Mouse (Mus musculus): ENCODE data around the gene P2ry14. TPM values are rescaled to one million over a fixed set of nuclear protein-coding genes. Genes with fewer than 3 reads are reported as not detected.
A peak's percentile ranks its signal among the peaks of the same experiment; 100 is the strongest.
"Not testable (repeated sequence)": the region's sequence is repeated elsewhere in the genome, so short reads cannot be mapped to it uniquely, and the experiment has no call there.

P2ry14 gene
- polyA plus RNA-seq, 1 experiment from 2014 or later: 2.6 TPM

DNA sequence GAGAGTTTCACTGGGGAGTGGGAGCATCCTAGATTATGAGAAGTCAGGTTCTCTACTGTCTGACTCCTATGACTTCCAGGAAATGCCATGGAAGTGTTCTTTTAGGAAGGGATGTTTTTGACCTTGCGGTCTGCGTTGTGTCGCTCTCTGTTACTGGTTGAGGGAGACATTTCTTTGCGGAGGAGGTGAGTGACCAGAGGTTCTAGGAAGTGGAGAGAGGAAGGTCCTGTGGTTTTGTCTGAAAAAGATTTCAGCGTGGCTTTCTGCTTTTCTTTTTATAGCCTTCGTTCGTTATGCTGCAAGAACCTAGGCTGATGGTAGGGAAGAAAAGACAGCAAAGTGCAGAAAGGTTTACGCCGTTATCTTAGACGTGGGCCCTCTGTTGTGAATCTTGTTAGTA is 54.9 kb downstream of the P2ry14 start:
- ATAC-seq (ENCODE audit: insufficient number of reproducible peaks, insufficient read depth, low FRiP score, low TSS enrichment): no peak
- Histone ChIP-seq H3K4me2 (replicated peaks) (no peak overlapping the region), H3K9me3 (no peaks in the 10 kb centered on the region), H3K27ac (no peak overlapping the region), H3K27me3 (no peaks in the 10 kb centered on the region), H3K9ac (no peak overlapping the region), H3K4me3 (no peak overlapping the region), H3K4me1 (no peaks in the 10 kb centered on the region), H3K36me3 (no peaks in the 10 kb centered on the region)
- 89% methylated on average over 10 of the region's 10 CpGs for WGBS

GRCm38 (mm10) chr3:59097421-59097820 is 56.0 kb downstream of the P2ry14 start:
- 81% methylated on average over 6 of the region's 6 CpGs for WGBS
- H3K27ac ChIP-seq: no peak overlapping the region
- no peaks in the 10 kb centered on the region for H3K27me3 ChIP-seq
- H3K4me1 ChIP-seq: no peaks in the 10 kb centered on the region
- no peak overlapping the region for H3K9ac ChIP-seq
- H3K4me2 ChIP-seq (replicated peaks): no peak overlapping the region
- no peaks in the 10 kb centered on the region for H3K9me3 ChIP-seq
- H3K36me3 ChIP-seq: no peaks in the 10 kb centered on the region
- no peak for ATAC-seq (ENCODE audit: insufficient number of reproducible peaks, insufficient read depth, low FRiP score, low TSS enrichment)
- no peak overlapping the region for H3K4me3 ChIP-seq

DNA sequence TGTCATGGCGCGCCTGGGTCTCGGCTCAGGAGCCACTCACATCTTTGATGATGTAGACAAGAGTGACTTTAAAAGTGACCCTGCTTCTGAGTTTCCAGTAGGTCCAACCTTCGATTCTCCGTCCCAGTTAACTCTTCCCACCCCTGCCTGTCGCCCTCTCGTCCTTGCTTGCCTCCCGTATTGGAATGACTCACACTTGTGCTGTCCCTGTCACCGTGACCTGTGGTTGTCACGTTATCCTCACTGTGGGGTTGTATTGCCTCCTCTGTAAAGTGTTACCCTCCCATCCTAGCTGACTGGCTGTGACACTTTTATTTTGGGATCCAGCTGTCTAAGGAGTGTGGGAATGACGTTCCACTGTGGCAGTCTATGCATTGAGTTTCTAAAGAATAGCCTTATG is 60.7 kb downstream of the P2ry14 start:
- H3K9me3 ChIP-seq: no peaks in the 10 kb centered on the region
- H3K9ac ChIP-seq: no peak overlapping the region
- no peaks in the 10 kb centered on the region for H3K36me3 ChIP-seq
- ATAC-seq (ENCODE audit: insufficient number of reproducible peaks, insufficient read depth, low FRiP score, low TSS enrichment): no peak
- no peak overlapping the region for H3K27ac ChIP-seq
- WGBS: 77% methylated on average over 11 of the region's 11 CpGs
- no peak overlapping the region for H3K4me3 ChIP-seq
- no peaks in the 10 kb centered on the region for H3K27me3 ChIP-seq
- H3K4me1 ChIP-seq: no peaks in the 10 kb centered on the region
- H3K4me2 ChIP-seq (replicated peaks): no peak overlapping the region

DNA sequence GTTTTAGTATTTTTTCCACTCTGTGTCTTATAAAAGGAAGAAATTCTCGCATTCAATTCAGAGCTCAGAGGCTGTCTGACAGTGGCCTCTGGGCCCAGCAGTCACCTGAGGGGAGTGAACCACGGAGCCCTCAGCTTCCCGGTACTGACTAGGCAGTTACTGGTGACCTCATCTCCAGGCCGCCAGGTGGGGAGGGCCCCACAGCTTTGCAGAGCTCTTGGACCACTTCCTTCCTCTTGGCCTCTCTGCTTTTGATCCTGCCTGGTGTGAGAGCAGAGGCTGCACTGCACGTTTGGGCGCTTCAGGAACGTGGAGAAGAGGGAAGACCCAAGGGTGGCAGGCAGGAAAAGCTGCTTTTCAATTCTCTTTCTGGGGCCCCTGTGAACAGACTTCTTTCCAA is 72.5 kb downstream of the P2ry14 start:
- H3K36me3 ChIP-seq: no peaks in the 10 kb centered on the region
- WGBS: 8% methylated on average over 7 of the region's 7 CpGs
- H3K4me3 ChIP-seq: no peak overlapping the region
- peaks cover 14% of the 10 kb centered on the region for H3K4me1 ChIP-seq
- no peaks in the 10 kb centered on the region for H3K9me3 ChIP-seq
- peak overlapping the region; percentile 7 for H3K4me2 ChIP-seq (replicated peaks)
- H3K9ac ChIP-seq: no peak overlapping the region
- 0 out of 2 replicates have a peak overlapping the region, but pooled peaks have one; percentile 30 for H3K27ac ChIP-seq
- ATAC-seq (ENCODE audit: insufficient number of reproducible peaks, insufficient read depth, low FRiP score, low TSS enrichment): peak; percentile 52; the same call in 1 of the 2 replicates
- no peaks in the 10 kb centered on the region for H3K27me3 ChIP-seq

DNA sequence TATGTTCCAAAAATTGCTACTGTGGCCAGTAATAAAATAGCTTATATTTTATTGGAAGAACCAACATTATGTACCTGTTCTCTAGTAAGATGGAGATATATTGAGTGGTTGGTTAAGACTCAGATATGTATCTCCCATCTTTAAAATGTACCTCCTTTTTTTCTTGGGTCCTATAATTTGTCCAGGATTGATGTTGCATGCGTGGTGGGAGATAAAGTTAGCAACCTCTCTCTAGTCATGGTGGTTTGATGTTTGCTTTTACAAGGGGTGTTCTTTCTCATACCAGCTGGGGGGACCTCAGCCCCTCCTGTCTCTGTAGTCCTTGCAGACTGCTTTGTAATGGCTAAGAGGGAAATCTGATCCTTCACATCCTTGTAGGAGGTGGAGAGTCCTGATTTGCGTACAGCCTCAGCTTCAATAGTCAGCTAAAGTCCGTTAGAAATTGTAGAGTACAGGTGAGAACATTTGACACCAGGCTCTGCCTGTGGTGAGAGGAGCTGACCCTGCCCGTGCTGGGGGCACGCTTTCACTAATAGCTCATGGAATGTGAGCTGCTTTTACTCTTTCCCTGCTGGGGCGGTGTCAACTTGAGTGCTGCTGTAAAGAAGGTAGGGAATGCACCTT is 73.0 kb downstream of the P2ry14 start:
- Histone ChIP-seq H3K4me2 (replicated peaks) (peak overlapping the region; percentile 7; the same call in 1 of the 2 replicates), H3K4me3 (no peak overlapping the region)

DNA sequence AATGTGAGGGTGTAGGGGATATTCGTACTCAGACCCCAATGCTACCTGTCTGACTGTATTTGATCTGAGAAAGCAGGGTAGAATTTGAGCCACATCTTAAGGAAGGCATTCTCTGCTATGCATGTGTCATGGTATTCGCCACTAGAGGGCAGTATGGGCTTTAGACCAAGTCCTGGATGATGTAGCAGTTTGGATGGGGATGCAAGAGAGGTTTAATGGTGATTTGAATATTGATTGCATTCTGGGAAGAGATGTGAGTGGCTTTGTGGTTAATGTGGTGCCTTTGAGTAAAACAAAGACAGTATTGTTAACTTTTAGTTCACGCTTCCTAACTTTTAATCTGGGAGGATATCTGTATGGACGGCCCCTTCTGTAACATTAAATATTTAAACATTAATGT is 74.1 kb downstream of the P2ry14 start:
- Histone ChIP-seq H3K4me2 (replicated peaks) (no peak overlapping the region), H3K4me1 (peaks cover 14% of the 10 kb centered on the region), H3K27ac (no peak overlapping the region), H3K9me3 (no peaks in the 10 kb centered on the region), H3K27me3 (no peaks in the 10 kb centered on the region), H3K36me3 (no peaks in the 10 kb centered on the region), H3K4me3 (no peak overlapping the region), H3K9ac (no peak overlapping the region)
- WGBS: 39% methylated on average over 4 of the region's 4 CpGs
- no peak for ATAC-seq (ENCODE audit: insufficient number of reproducible peaks, insufficient read depth, low FRiP score, low TSS enrichment)

More for the DNA sequence above, 73.0 kb downstream of the P2ry14 start:
- 7% methylated on average over 6 of the region's 6 CpGs for WGBS
- H3K36me3 ChIP-seq: no peaks in the 10 kb centered on the region
- H3K9me3 ChIP-seq: no peaks in the 10 kb centered on the region
- H3K27me3 ChIP-seq: no peaks in the 10 kb centered on the region
- peaks cover 14% of the 10 kb centered on the region for H3K4me1 ChIP-seq
- ATAC-seq (ENCODE audit: insufficient number of reproducible peaks, insufficient read depth, low FRiP score, low TSS enrichment): peak; percentile 67; the same call in 1 of the 2 replicates
- no peak overlapping the region for H3K9ac ChIP-seq
- no peak overlapping the region for H3K27ac ChIP-seq

DNA sequence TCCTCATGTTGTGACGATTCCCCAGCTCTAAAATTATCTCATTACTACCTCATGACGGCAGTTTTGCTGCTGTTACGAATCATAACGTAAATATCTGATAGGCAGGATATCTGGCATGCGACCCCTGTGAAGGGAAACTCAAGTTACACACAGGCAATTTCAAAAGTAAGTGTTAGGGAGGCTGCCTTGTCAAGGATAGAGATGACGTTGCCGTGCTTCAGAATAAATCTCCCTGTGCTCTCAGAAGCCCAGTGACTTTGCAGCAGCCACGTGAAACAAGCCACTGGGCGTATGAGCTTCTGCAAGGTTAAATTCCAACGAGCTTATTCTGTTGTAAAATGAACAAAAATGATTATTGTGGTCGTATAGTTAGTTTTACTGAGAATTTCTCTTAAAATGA is 74.8 kb downstream of the P2ry14 start:
- H3K36me3 ChIP-seq: no peaks in the 10 kb centered on the region
- no peak for ATAC-seq (ENCODE audit: insufficient number of reproducible peaks, insufficient read depth, low FRiP score, low TSS enrichment)
- 59% methylated on average over 11 of the region's 11 CpGs for WGBS

GRCm38 (mm10) chr3:59077278-59077677 is 76.1 kb downstream of the P2ry14 start:
- Histone ChIP-seq H3K27ac (no peak overlapping the region), H3K27me3 (no peaks in the 10 kb centered on the region), H3K9me3 (no peaks in the 10 kb centered on the region), H3K36me3 (no peaks in the 10 kb centered on the region), H3K9ac (no peak overlapping the region), H3K4me3 (no peak overlapping the region), H3K4me1 (peaks cover 14% of the 10 kb centered on the region), H3K4me2 (replicated peaks) (no peak overlapping the region)
- no peak for ATAC-seq (ENCODE audit: insufficient number of reproducible peaks, insufficient read depth, low FRiP score, low TSS enrichment)
- 49% methylated on average over 4 of the region's 4 CpGs for WGBS

More for the DNA sequence above, 74.8 kb downstream of the P2ry14 start:
- Histone ChIP-seq H3K9ac (no peak overlapping the region), H3K27me3 (no peaks in the 10 kb centered on the region), H3K27ac (no peak overlapping the region), H3K4me2 (replicated peaks) (no peak overlapping the region), H3K9me3 (no peaks in the 10 kb centered on the region), H3K4me1 (peaks cover 14% of the 10 kb centered on the region), H3K4me3 (no peak overlapping the region)

DNA sequence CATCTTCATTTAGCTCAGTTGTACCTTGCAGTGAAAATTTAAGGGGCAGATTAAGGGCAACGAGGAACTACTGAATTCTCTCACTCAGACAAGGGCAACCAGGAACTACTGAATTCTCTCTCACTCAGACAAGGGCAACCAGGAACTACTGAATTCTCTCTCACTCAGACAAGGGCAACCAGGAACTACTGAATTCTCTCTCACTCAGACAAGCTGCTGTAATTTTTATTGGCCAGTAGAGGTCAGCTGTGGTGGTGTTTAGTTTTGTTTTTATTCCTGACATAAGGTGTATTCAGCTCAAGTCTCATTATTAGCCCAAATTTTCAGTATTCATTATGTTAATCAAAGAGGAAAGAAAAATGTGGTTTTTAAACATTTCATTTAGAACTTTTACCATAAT is 84.3 kb downstream of the P2ry14 start:
- not testable (repeated sequence) for H3K4me1 ChIP-seq; H3K4me2 ChIP-seq (replicated peaks); H3K27ac ChIP-seq; H3K9me3 ChIP-seq; H3K9ac ChIP-seq; H3K4me3 ChIP-seq; H3K27me3 ChIP-seq; H3K36me3 ChIP-seq; ATAC-seq (ENCODE audit: insufficient number of reproducible peaks, insufficient read depth, low FRiP score, low TSS enrichment)
- 82% methylated on average over 1 of the region's 1 CpGs for WGBS

- ATAC-seq (ENCODE audit: insufficient number of reproducible peaks, insufficient read depth, low FRiP score, low TSS enrichment): no peak
- H3K27me3 ChIP-seq: no peaks in the 10 kb centered on the region
- H3K4me2 ChIP-seq (replicated peaks): no peak overlapping the region
- H3K4me3 ChIP-seq: no peak overlapping the region
- H3K9me3 ChIP-seq: no peaks in the 10 kb centered on the region
- H3K36me3 ChIP-seq: no peaks in the 10 kb centered on the region
- 68% methylated on average over 8 of the region's 8 CpGs for whole genome bisulfite sequencing
- H3K27ac ChIP-seq: no peak overlapping the region
- H3K4me1 ChIP-seq: no peaks in the 10 kb centered on the region; the same call in 1 of the 2 replicates
- no peak overlapping the region for H3K9ac ChIP-seq
These were observed 86.7 kb downstream of the P2ry14 start for GRCm38 (mm10) chr3:59066558-59067294.

- H3K36me3 ChIP-seq: no peaks in the 10 kb centered on the region
- ATAC-seq (ENCODE audit: insufficient number of reproducible peaks, insufficient read depth, low FRiP score, low TSS enrichment): no peak
- no peaks in the 10 kb centered on the region for H3K9me3 ChIP-seq
- no peak overlapping the region for H3K9ac ChIP-seq
- H3K27me3 ChIP-seq: no peaks in the 10 kb centered on the region
- H3K4me2 ChIP-seq (replicated peaks): no peak overlapping the region
- no peaks in the 10 kb centered on the region; the same call in 1 of the 2 replicates for H3K4me1 ChIP-seq
- H3K4me3 ChIP-seq: no peak overlapping the region
- no peak overlapping the region for H3K27ac ChIP-seq
- 82% methylated on average over 3 of the region's 3 CpGs for WGBS
These were observed 87.5 kb downstream of the P2ry14 start for GRCm38 (mm10) chr3:59065937-59066336.

Data from embryonic facial prominence, embryonic 12.5 days (tissue).